17 mouse cellular contexts compared by ENCODE assay signal in genomic region chr9:101446316-101446715, GRCm38 (mm10).
DNase-seq lines count a peak whose midpoint lies in the region; ATAC-seq and TF ChIP-seq lines count a peak whose summit lies in the region.
"Had no signal": no experiment of that assay in that cellular context is flagged by ENCODE, and none has a peak within 500 bp of the region (broad histone marks: within the 10 kb centered on the region; RNA-seq: fewer than 3 reads in every experiment).

No protein-coding gene starts in this region.

- H3K4me1 ChIP-seq in embryonic fibroblast, embryonic 13.5 days (ENCODE audit: control insufficient read depth, insufficient read depth, low read length) = peaks cover 15% of the 10 kb centered on the region
- H3K4me1 ChIP-seq: liver, embryonic 15.5 days; midbrain, embryonic 15.5 days had no signal

- peak; percentile 60 for ATAC-seq in frontal cortex, adult (ENCODE audit: low TSS enrichment)
- no peak for ATAC-seq in megakaryocyte progenitor cell, adult 5-6 weeks (replicated peaks; ENCODE audit: poor library complexity)
- ATAC-seq: activated CD4-positive, CD25-positive, alpha-beta regulatory T cell, adult 4 months; inflammation-experienced regulatory T-cells, adult 6 months; midbrain, embryonic 15.5 days had no signal

- DNase-seq in frontal cortex, postnatal 25 days (ENCODE audit: low spot score in 2 of 2) = no peak
- DNase-seq in left cerebral cortex, adult 11 months (ENCODE audit: low spot score) = peak; percentile 11
- DNase-seq in left cerebral cortex, adult 18-20 months (ENCODE audit: low spot score in 2 of 2) = no peak
- peak; percentile 10 to 16 for DNase-seq in left cerebral cortex, postnatal 36 days (ENCODE audit: low spot score in 2 of 2)
- no peak for DNase-seq in embryo, embryonic 11 days
- DNase-seq: B cell, adult 2 months; kidney, adult 8-10 months; kidney, postnatal 25 days; retina, postnatal 1 day had no signal

- peak overlapping the region; percentile 62 for H3K27ac ChIP-seq in embryonic fibroblast, embryonic 13.5 days (ENCODE audit: insufficient read depth, low read length)
- H3K27ac ChIP-seq: embryonic facial prominence, embryonic 10.5 days; liver, embryonic 15.5 days; midbrain, embryonic 15.5 days had no signal

- H3K4me3 ChIP-seq in embryonic fibroblast, embryonic 13.5 days (ENCODE audit: insufficient read depth, low read length) = no peak overlapping the region
- H3K4me3 ChIP-seq: embryonic facial prominence, embryonic 10.5 days; liver, embryonic 15.5 days; midbrain, embryonic 15.5 days had no signal

- intact Hi-C loops in left cerebral cortex, postnatal 36 days (cut with DNase I) = no loop called here

- TF ChIP-seq CTCF in embryonic fibroblast, embryonic 13.5 days (IDR thresholded peaks at IDR 0.05; ENCODE audit: borderline replicate concordance, insufficient read depth, low read length) = no peak

- TF ChIP-seq POLR2A in embryonic fibroblast, embryonic 13.5 days (IDR thresholded peaks at IDR 0.05; ENCODE audit: low read depth, low read length) = no peak

Comparison
In these comparisons a context has a peak if more than half of its experiments do, and no peak if none do; other contexts are left out.
1. DNase-seq: peak in left cerebral cortex, adult 11 months (single experiment) and left cerebral cortex, postnatal 36 days (2 of 2); none in frontal cortex, postnatal 25 days (0 of 2), left cerebral cortex, adult 18-20 months (0 of 2) and embryo, embryonic 11 days (single experiment).